Mouse (Mus musculus): ENCODE results near the gene Helt. TPM values are rescaled to one million over a fixed set of nuclear protein-coding genes. Genes with fewer than 3 reads are reported as not detected.
A peak's percentile ranks its signal among the peaks of the same experiment; 100 is the strongest.
"Not testable (repeated sequence)": the region's sequence is repeated elsewhere in the genome, so short reads cannot be mapped to it uniquely, and the experiment has no call there.

The Helt gene
- polyA plus RNA-seq, 1 experiment from 2014 or later: 0.25 TPM

DNA sequence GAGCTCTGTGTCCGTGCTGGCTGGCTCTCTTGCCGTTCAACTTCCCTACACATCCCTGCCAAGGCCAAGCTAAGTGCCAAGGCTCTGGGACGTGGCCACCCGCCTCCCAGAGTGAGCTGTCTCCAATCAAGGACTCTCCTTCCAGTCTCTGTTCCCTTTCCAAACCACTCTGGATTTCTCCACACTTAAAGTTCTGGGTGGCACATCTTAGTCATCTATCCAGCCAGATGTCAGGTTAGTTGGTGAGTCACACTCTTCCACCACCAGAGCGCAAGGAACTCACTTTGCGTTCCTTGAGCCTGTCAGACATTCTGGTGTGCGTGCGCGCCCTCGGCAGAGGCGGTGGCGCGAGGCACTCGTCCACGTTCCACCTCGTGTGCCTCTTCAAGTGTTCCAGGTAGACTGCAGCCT, 725 bp downstream of the Helt start:
- no peak for ATAC-seq (ENCODE audit: low FRiP score, low read depth)
- Histone ChIP-seq H3K4me3 (no peak overlapping the region), H3K36me3 (no peaks in the 10 kb centered on the region), H3K4me1 (peaks cover 13% of the 10 kb centered on the region), H3K27ac (no peak overlapping the region), H3K9ac (no peak overlapping the region), H3K4me2 (replicated peaks) (0 out of 2 replicates have a peak overlapping the region, but pooled peaks have one; percentile 27), H3K27me3 (replicated peaks) (peaks cover 86% of the 10 kb centered on the region), H3K9me3 (no peaks in the 10 kb centered on the region)
- 1% methylated on average over 16 of the region's 16 CpGs for WGBS

DNA sequence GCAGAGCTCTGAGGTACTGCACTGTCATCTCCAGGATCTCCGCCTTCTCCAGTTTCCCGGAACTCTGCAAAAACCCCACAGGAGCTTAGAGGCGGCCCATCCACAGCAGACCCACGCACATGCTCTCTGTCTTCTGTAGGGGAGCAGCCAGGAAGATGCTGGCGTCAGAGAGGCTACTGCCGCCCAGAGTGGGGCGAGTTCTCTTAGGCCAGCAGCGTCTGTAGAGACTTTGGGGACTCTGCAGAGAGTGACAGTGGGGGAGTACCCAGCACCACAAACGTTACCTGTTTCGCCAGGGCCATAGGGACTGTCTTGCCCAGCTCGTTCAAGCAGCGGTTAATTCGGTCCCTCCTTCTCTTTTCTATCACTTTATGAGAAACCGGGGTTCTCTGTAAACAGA, 1.3 kb downstream of the Helt start:
- Histone ChIP-seq H3K36me3 (no peaks in the 10 kb centered on the region), H3K9me3 (no peaks in the 10 kb centered on the region), H3K27ac (no peak overlapping the region), H3K4me1 (peaks cover 13% of the 10 kb centered on the region), H3K9ac (no peak overlapping the region), H3K4me2 (replicated peaks) (no peak overlapping the region), H3K4me3 (no peak overlapping the region), H3K27me3 (replicated peaks) (peaks cover 81% of the 10 kb centered on the region)
- 2% methylated on average over 14 of the region's 14 CpGs for WGBS
- ATAC-seq (ENCODE audit: low FRiP score, low read depth): no peak

DNA sequence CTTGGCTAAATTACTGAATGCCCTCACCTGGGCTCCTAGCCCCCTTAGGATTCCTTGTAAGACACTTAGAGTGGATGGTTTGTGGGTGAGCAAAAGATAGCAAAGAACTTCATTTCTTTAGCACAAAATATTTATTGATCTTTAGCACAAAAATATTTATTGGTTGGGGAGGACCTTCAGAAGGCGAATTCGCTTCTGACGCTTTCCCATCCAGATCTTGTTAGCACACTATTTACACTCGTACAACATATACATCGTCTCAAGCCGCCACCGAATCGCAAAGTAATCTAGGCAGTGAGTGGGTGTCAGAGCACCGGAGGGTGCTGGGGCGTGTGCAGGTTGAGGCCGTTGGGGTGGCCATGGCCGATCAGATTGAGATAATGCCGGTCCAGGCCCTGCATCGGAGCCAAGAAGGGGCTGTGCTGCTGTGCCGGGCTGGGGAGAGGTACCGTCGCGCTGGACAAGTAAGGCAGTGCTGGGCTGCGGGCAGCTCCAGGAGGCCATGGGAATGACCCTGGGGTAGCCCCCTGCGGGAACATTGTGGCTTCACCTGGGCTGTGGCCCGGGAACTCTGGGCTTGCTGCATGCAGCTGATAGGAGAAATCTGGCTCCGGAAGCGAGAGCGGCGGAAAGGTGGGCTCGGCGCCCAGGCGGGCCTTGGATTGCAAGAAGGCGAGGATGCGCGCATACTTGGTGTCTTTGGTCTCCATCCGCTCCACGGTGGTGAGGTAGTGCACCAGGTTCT, 2.4 kb downstream of the Helt start:
- no peak overlapping the region for H3K9ac ChIP-seq
- H3K27ac ChIP-seq: no peak overlapping the region
- no peaks in the 10 kb centered on the region for H3K9me3 ChIP-seq
- peaks cover 13% of the 10 kb centered on the region for H3K4me1 ChIP-seq
- H3K4me3 ChIP-seq: no peak overlapping the region
- no peak for ATAC-seq (ENCODE audit: low FRiP score, low read depth)
- H3K36me3 ChIP-seq: no peaks in the 10 kb centered on the region
- H3K27me3 ChIP-seq (replicated peaks): peaks cover 70% of the 10 kb centered on the region
- H3K4me2 ChIP-seq (replicated peaks): peak overlapping the region; percentile 37
- WGBS: 2% methylated on average over 33 of the region's 33 CpGs

DNA sequence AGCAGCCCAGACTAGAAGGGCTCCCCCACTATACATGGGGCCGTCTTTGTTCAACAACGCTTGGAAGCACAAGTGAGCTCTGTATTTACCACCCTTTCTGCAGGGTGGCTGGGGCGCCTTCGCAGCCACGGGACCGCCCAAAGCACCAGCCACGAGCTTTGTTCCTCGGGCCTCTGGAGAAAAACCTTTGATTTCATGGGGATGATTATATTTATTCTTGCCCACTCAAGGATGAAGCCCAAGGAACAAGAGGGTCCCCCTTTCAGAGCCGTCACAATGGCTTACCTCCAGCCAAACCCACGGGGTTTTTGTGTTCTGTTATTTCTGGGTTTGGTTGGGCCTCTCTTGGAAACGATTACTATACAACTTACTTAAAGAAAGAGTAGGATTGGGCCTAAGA, 5.2 kb downstream of the Helt start:
- H3K27me3 ChIP-seq (replicated peaks): peaks cover 42% of the 10 kb centered on the region

DNA sequence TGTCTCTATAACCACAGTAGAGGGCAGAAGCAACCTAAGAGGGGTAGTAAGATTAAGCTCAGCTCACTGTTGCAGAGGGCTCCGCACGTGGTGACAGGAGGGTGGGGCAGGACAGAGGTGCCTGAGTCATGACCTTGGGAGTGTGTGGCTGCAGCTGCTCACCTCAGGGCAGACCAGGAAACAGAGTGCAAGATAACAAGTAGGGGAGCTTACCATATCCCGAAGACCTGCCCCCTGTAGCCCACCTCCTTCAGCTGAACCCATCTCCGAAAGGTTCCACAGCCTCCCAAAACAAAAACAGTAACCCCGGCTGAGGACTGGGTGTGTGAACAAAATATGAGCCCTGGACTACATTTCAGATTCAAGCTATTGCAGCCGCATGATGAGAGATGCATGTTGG, 6.5 kb downstream of the Helt start:
- 92% methylated on average over 6 of the region's 6 CpGs for WGBS

More for the DNA sequence above, 5.2 kb downstream of the Helt start:
- no peak overlapping the region for H3K27ac ChIP-seq
- no peak overlapping the region for H3K9ac ChIP-seq
- H3K4me3 ChIP-seq: no peak overlapping the region
- peaks cover 8% of the 10 kb centered on the region for H3K4me1 ChIP-seq
- 7% methylated on average over 11 of the region's 11 CpGs for WGBS
- H3K4me2 ChIP-seq (replicated peaks): no peak overlapping the region
- ATAC-seq (ENCODE audit: low FRiP score, low read depth): no peak
- H3K9me3 ChIP-seq: no peaks in the 10 kb centered on the region
- H3K36me3 ChIP-seq: no peaks in the 10 kb centered on the region

DNA sequence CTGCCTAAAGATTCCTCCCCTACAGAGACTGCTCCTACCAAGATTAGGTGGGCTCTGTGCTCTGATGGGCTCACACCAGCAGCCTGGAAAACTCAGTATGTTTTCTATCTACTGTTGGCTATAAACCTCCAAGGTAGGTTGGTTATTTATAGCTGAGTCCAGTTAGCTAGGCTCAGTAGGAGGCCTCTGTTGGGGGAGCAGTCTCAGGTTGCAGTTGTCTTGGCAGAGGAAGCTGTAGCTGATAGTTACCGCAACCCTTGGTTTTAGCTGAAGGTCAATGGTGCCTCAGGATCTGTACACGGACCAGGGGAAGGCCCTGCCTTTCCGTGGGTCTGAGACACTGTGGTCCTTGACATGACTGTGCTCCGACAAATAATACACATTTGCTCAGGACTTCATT, 8.5 kb downstream of the Helt start:
- Histone ChIP-seq H3K4me3 (no peak overlapping the region), H3K27me3 (replicated peaks) (peaks cover 9% of the 10 kb centered on the region), H3K27ac (no peak overlapping the region), H3K4me1 (no peaks in the 10 kb centered on the region), H3K9me3 (no peaks in the 10 kb centered on the region), H3K9ac (no peak overlapping the region), H3K4me2 (replicated peaks) (no peak overlapping the region), H3K36me3 (no peaks in the 10 kb centered on the region)
- ATAC-seq (ENCODE audit: low FRiP score, low read depth): no peak
- 82% methylated on average over 4 of the region's 4 CpGs for WGBS

More for the DNA sequence above, 6.5 kb downstream of the Helt start:
- no peak overlapping the region for H3K4me3 ChIP-seq
- no peak overlapping the region for H3K4me2 ChIP-seq (replicated peaks)
- ATAC-seq (ENCODE audit: low FRiP score, low read depth): no peak
- H3K27ac ChIP-seq: no peak overlapping the region
- H3K36me3 ChIP-seq: no peaks in the 10 kb centered on the region
- peaks cover 29% of the 10 kb centered on the region for H3K27me3 ChIP-seq (replicated peaks)
- peaks cover 5% of the 10 kb centered on the region for H3K4me1 ChIP-seq
- no peaks in the 10 kb centered on the region for H3K9me3 ChIP-seq
- H3K9ac ChIP-seq: no peak overlapping the region

DNA sequence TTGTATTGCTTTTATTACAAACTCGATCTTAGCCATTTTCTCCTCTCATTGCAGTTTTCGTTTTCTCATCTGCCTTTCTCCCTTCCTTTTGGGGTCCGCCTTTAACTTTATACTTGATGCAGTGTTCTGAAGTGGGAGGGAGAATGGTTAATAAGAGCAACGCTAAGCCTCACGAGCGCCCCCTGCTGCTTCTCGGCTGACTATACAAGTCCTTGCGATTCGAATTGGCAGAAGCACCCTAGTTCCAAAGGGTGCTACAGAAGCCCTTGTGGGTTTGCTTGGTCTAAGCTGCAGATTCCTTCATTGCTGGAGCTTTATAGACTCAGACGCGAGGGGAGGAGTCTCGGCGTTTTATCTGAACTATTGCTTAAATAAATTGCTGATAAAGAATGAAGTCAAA, 12.9 kb downstream of the Helt start:
- H3K27me3 ChIP-seq (replicated peaks): no peaks in the 10 kb centered on the region
- no peaks in the 10 kb centered on the region for H3K9me3 ChIP-seq
- H3K9ac ChIP-seq: no peak overlapping the region
- WGBS: 9% methylated on average over 13 of the region's 13 CpGs
- H3K36me3 ChIP-seq: no peaks in the 10 kb centered on the region
- H3K4me1 ChIP-seq: no peaks in the 10 kb centered on the region
- no peak overlapping the region for H3K4me3 ChIP-seq
- no peak overlapping the region for H3K4me2 ChIP-seq (replicated peaks)
- no peak overlapping the region for H3K27ac ChIP-seq
- ATAC-seq (ENCODE audit: low FRiP score, low read depth): no peak

DNA sequence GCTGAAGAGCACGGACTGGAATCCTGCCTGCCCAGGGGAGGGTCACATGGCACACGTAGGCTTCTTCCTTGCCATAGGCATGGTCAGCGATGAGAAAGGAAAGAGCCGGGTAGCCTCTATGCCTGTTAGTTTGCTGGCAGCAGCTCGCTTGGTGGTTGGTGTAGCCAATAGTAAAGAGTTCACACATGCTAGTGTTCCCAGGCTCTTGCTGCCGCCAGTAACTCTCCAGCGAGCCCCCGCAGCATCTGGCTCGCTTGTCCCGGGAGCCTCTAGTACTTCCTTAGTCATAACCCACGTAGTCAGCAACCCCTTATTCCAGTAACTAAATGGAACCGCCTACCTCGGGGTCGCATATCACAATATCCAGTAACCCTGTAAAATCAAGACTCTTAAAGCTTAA, 17.5 kb downstream of the Helt start:
- Histone ChIP-seq H3K27ac (no peak overlapping the region), H3K9ac (no peak overlapping the region), H3K36me3 (no peaks in the 10 kb centered on the region), H3K27me3 (replicated peaks) (no peaks in the 10 kb centered on the region), H3K4me1 (no peaks in the 10 kb centered on the region), H3K9me3 (no peaks in the 10 kb centered on the region), H3K4me3 (no peak overlapping the region), H3K4me2 (replicated peaks) (no peak overlapping the region)
- no peak for ATAC-seq (ENCODE audit: low FRiP score, low read depth)
- WGBS: 84% methylated on average over 14 of the region's 14 CpGs

DNA sequence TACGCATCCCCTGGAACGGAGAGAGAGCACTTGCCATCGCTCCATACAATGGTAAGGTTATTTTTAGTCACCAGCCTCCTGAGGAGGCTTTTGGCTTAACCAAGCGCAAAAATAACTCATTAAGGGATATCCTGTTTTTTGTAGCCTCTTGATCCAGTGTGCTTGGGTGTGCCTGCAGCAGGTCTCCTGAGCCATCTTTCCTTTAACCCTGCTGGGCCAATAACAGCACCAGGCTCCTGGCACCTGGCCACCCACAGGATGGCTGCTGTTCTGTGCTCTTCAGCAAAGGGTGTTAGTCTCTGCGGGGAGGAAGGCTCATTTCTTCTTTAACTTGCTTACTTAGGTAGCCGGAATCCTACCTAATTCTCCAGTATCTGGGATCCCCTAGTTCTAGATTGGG, 23.7 kb downstream of the Helt start:
- WGBS: 52% methylated on average over 6 of the region's 6 CpGs
- H3K4me1 ChIP-seq: peaks cover 6% of the 10 kb centered on the region; the same call in 1 of the 2 replicates
- H3K9me3 ChIP-seq: no peaks in the 10 kb centered on the region
- ATAC-seq (ENCODE audit: low FRiP score, low read depth): no peak
- no peak overlapping the region for H3K9ac ChIP-seq
- H3K27ac ChIP-seq: no peak overlapping the region
- no peak overlapping the region for H3K4me2 ChIP-seq (replicated peaks)
- no peaks in the 10 kb centered on the region for H3K27me3 ChIP-seq (replicated peaks)
- no peak overlapping the region for H3K4me3 ChIP-seq
- no peaks in the 10 kb centered on the region for H3K36me3 ChIP-seq

DNA sequence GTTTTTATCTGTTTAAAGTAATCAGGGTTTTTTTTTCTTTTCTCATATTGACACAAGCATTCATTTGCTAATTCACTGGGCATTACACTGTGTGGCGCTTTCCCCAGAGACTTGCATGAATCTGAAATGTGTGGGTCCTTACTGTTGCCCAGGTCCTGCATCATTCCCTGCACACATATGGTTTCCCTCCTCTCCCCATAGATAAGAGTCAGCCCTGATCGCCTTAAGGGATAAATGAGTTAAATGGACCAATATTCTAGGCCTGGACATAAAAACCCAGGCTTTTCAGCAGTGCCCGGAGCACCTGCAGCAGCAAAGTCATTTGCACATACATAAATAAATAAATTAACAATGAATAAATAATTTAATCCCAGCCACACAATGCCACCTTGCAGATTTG, 24.3 kb downstream of the Helt start:
- Histone ChIP-seq H3K9me3 (no peaks in the 10 kb centered on the region), H3K27me3 (replicated peaks) (no peaks in the 10 kb centered on the region), H3K4me3 (no peak overlapping the region), H3K4me1 (peaks cover 6% of the 10 kb centered on the region; the same call in 1 of the 2 replicates), H3K36me3 (no peaks in the 10 kb centered on the region), H3K4me2 (replicated peaks) (no peak overlapping the region), H3K27ac (no peak overlapping the region), H3K9ac (no peak overlapping the region)
- 38% methylated on average over 3 of the region's 3 CpGs for WGBS
- ATAC-seq (ENCODE audit: low FRiP score, low read depth): peak; percentile 66; the same call in 1 of the 2 replicates

DNA sequence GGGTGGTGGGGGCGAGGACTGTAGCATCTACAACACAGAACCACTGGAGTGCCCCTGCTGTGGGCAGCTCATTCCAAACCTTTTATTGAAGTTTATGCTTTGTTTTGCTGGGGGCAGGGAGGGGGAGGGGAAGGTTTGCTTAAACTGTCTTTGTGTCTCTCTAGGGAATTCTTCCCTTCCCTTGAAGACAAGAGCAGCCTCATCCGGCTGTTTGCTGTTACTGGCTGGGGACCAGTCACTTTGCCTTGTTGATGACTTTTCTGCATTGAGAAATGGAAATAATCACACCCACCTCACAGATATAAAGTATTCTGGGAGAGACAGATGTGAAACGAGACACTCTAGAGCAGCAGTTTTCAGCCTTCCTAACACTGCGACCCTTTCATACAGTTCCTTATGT, 27.7 kb downstream of the Helt start:
- ATAC-seq (ENCODE audit: low FRiP score, low read depth): no peak
- WGBS: 30% methylated on average over 4 of the region's 4 CpGs
- Histone ChIP-seq H3K27ac (no peak overlapping the region), H3K4me1 (peaks cover 6% of the 10 kb centered on the region; the same call in 1 of the 2 replicates), H3K36me3 (no peaks in the 10 kb centered on the region), H3K27me3 (replicated peaks) (no peaks in the 10 kb centered on the region), H3K4me2 (replicated peaks) (no peak overlapping the region), H3K9me3 (no peaks in the 10 kb centered on the region), H3K9ac (no peak overlapping the region), H3K4me3 (no peak overlapping the region)

DNA sequence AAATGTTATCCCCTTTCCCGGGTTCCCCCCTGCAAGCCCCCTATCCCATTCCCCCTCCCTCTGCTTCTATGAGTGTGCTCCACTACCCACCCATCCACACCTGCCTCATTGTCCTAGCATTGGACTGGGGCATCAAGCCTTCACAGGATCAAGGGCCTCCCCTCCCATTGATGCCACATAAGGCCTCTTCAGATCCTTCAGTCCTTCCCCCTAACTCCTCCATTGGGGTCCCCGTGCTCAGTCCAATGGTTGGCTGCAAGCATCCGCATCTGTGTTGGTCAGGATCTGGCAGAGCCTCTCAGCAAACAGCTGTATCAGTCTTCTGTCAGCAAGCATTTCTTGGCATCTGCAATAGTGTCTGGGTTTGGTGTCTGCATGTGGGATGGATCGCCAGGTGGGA, 30.3 kb downstream of the Helt start:
- H3K27me3 ChIP-seq (replicated peaks); H3K9me3 ChIP-seq; H3K4me3 ChIP-seq; H3K9ac ChIP-seq; H3K4me2 ChIP-seq (replicated peaks); H3K36me3 ChIP-seq; H3K27ac ChIP-seq; ATAC-seq (ENCODE audit: low FRiP score, low read depth); H3K4me1 ChIP-seq: not testable (repeated sequence)
- WGBS: 85% methylated on average over 4 of the region's 4 CpGs

All from neural tube, embryonic 12.5 days (tissue).